Mouse (Mus musculus) lung, adult 2 months (tissue): Measurements from ENCODE around the gene Mrps7.

Experiments
- CTCF ChIP-seq: fragments of 200-500 bp; IDR thresholded peaks from 2 replicates; pipeline ENCODE4 v1.5.1; 2011; ENCODE audit warnings: mild to moderate bottlenecking, low read length, control low read depth; ENCODE audit not compliant: insufficient read depth
- POLR2A ChIP-seq: fragments of 200-500 bp; IDR thresholded peaks from 2 replicates; pipeline ENCODE4 v1.6.1; 2011; ENCODE audit warnings: low read depth, mild to moderate bottlenecking, control low read depth, low read length, borderline replicate concordance; ENCODE audit errors: extremely low read depth

- TF ChIP-seq CTCF (no peak), POLR2A (no peak)
Measured at GRCm38 (mm10) chr11:115555717-115556116, 48.0 kb upstream of the Mrps7 start.
